Mouse (Mus musculus) CH12F3 (cell line): ENCODE results near the gene Cygb.

Source experiments
- in situ Hi-C: fragments of 300-500 bp; cut with MboI; formaldehyde crosslinking; loops from 2 replicates; pipeline ENCODE4 v1.14.3; 2020; ENCODE audit warnings: low sequenced_read_pairs

Gene Cygb

DNA sequence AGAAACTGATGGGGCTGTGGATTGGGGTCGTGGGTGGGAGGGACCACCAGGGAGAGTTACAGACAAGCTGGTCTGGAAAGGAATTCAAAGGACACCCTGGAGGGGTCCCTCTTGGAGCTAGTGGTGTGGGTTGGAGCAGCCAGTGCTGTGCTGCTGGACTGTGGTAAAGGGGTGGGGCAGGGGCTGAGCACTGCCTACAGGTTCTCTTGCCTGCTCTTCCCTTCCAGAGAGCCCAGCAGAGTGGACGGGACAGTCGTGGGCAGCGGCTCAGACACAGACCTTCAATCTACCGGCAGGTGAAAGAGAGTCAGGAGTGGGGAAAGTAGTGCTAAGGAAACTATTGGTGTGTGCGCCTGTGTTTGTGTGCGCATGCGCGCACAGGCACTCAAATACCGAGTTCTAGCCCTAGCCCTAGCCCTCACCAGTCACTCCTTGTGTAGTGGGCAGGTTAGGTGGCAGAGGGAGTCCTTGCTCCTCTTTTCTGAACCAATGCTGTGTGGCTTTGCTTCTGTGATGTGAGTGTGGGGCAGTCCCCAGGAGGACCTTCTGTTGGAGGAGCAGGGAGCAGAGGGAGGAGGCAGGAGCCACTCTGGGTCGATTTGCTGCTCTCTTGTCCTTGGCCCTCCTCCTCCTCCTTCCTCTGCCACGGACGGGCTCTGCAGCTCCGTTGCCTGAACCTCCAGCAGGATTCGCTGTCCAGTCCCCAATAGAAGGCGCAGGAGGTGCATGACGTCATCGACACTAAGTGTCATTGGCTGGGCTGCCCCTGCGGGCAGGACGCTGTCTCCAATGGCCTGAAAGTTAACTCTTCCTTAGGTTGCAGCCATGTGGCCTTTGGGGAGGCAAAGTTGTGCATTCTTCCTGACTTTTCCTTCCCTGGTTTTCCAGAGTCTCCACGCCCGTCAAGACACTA lies 3.5 kb upstream of the Cygb start:
- in situ Hi-C loops = no loop called here

- in situ Hi-C loops = no loop called here
Observed at GRCm38 (mm10) chr11:116656348-116657191, 2.5 kb upstream of the Cygb start.

DNA sequence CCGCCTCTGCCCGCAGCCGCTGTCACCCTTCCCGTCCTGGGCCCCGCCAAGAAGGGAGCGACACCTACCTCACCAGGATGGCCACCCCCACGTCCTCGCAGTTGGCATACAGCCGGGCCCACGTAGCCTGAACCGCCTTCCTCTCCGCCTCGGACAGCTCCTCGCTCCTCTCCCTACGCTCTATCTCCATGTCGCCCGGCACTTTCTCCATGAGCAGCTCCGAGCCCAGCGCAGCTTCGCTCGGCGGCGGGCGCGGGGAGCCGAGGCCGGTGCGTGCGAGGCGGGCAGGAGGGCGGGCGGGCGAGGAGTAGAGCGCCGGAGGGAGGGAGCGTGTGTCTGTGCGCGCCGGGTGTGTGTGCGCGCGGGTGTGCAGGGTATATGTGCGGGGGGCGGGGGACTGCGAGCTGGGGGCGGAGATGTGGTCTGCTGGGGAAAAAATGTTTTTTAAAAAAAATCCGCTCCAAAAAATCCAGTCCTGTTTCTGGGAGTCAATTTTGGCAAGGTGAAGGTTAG lies 348 bp downstream of the Cygb start:
- in situ Hi-C loops = no loop called here

DNA sequence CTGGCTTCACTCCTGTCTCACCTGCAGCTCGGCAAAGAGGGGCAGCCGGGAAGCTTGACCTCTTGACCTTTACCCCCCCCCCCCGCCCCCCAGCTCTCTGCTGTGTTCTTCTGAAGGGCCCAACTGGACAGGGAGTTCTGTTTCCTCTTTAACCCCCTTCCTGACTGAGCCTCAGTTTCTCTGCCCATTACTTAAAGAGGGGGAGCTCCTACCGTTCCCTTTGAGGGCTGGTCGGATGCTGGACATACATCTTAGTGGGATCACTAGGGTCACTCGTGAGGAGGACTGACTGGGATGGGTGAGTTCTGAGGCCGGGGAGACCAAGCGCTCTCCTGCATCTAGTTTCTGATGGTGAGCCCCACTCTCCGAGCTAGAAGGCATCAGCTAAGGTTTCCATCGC lies 879 bp downstream of the Cygb start, which contains the start of gene Prcd:
Prcd (plus strand) TSS at position 301 of the 400 bp plus-strand sequence.
- in situ Hi-C loops = no loop called here

- in situ Hi-C loops = no loop called here
Observed at GRCm38 (mm10) chr11:116652330-116653098, 1.6 kb downstream of the Cygb start.

- in situ Hi-C loops = no loop called here
Observed at GRCm38 (mm10) chr11:116651339-116651738, 2.8 kb downstream of the Cygb start.

- in situ Hi-C loops = no loop called here
Observed at GRCm38 (mm10) chr11:116650811-116651210, 3.3 kb downstream of the Cygb start.

- in situ Hi-C loops = loop anchor here (10.0 kb wide), 1 partner anchor 155 kb away; no protein-coding TSS in a partner anchor
Observed at GRCm38 (mm10) chr11:116649711-116650337, 4.3 kb downstream of the Cygb start.

DNA sequence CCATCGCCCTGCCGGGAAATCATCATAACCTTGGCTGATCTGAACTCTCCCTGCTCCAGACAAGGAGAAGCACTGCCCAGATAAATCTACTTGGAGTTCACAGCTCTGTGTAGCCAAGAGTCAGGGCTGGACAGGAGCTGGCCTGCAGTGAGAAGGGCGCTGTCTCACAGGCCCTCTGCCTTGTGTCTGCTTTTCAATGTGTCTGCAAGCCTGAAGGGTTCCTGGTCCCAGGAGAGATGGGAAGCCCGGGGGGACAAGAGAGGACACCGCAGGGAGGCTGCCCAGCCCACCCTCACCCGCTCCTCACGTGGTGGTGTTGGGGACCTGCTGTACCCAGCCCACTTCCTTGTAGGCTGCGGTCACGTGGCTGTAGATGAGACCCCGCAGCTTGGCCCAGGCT lies 5.1 kb downstream of the Cygb start:
- in situ Hi-C loops = loop anchor here (10.0 kb wide), 1 partner anchor 156 kb away; no protein-coding TSS in a partner anchor

GRCm38 (mm10) chr11:116648213-116648921 lies 5.7 kb downstream of the Cygb start:
- in situ Hi-C loops = loop anchor here (10.0 kb wide), 1 partner anchor 156 kb away; no protein-coding TSS in a partner anchor

- in situ Hi-C loops = loop anchor here (10.0 kb wide), 1 partner anchor 157 kb away; no protein-coding TSS in a partner anchor
Observed at GRCm38 (mm10) chr11:116647340-116647991, 6.6 kb downstream of the Cygb start.

DNA sequence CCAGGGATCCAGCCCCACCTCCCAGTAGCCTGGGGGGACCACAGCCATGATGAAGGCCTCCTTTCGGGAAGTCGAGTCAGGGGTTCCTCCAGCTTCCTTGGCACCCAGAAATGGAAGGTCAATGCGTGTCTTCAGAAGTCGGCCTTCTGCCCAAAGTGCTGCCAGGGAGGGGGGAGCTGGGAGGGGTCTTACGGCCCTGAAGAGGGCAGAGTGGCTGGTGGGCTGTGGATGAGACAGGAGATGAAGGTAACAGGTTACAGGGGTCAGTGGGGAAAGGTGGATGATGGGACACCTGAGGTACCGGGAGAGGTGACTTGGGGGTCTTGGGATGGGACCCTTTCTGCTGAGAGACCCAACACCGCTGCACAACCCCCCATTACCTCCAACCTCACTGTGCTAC lies 7.3 kb downstream of the Cygb start:
- in situ Hi-C loops = loop anchor here (10.0 kb wide), 1 partner anchor 158 kb away; no protein-coding TSS in a partner anchor

DNA sequence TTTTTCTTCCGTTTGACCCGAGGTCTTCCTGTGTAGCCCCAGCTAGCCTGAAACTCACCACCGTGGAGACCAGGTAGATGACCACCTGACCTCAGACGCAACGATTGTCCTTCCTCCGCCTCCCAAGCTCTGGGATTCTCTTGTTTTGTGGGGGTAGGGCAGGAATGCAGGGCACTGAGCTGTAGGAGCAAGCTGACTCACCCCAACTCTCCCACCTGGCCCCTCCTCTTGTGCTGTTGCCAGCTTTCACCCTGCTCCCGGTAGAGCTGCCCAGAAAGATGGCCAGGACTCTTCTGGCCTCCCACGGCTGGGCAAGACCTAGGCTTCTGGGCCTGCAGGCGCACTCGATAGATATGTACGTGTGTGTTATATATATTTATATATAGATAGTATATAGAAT lies 8.0 kb downstream of the Cygb start:
- in situ Hi-C loops = loop anchor here (10.0 kb wide), 1 partner anchor 159 kb away; no protein-coding TSS in a partner anchor

GRCm38 (mm10) chr11:116645446-116646110 lies 8.5 kb downstream of the Cygb start:
- in situ Hi-C loops = loop anchor here (10.0 kb wide), 1 partner anchor 159 kb away; no protein-coding TSS in a partner anchor

GRCm38 (mm10) chr11:116644225-116645112 lies 9.6 kb downstream of the Cygb start:
- in situ Hi-C loops = loop anchor here (10.0 kb wide), 1 partner anchor 160 kb away; no protein-coding TSS in a partner anchor

DNA sequence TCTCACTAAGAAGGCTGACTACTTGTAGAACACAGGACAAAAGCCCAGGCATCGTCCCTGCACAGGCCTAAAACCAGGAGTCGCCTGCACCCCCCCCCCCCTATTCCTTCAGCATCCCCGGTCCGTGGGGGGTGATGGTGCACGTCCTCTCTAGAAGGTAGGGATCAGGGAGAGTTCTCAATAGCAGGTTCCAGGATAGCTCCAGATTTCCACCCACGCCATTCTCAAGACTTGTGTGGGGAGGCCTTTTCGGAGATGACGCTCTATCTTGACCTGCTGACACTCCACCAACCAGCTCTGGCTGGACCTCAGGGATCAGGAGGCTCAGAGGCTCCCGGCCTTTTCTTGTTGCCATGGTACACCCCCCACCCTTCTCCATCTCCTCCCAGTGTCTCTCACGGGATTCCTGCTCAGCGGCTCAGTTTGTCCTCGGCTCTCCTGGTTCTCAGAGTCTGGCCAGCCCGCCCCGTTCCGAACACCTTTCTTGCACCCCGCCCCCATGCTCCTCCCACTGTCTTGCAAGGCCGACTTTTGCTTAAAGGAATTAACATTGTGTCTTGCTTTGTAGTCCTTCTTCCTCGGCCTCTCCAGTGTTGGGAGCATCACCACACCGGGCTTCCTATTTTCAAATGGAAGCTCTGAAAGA lies 10.4 kb downstream of the Cygb start:
- in situ Hi-C loops = loop anchor here (10.0 kb wide), 1 partner anchor 161 kb away; no protein-coding TSS in a partner anchor
